Mouse (Mus musculus) MEL (cell line): ENCODE data around the gene Eid1. TPM values are rescaled to one million over a fixed set of nuclear protein-coding genes. Genes with fewer than 3 reads are reported as not detected.

ENCODE experiments used
- DNase-seq: peaks from one replicate; pipeline ENCODE4 v3.0.0; 2011; ENCODE audit warnings: low read depth, low spot score
- H3K27ac ChIP-seq: 2 replicates; pipeline ENCODE4 v1.5.1; 2012; ENCODE audit warnings: low read depth, mild to moderate bottlenecking, control low read depth, low read length, moderate library complexity; ENCODE audit not compliant: control insufficient read depth
- H3K27me3 ChIP-seq, 2 experiments: fragments of 150-350 bp in 1 of 2; sonication (generic) in 1 of 2; 2 replicates each; pipeline ENCODE4 v1.6.1; 2012; ENCODE audit warnings: low read length in 2 of 2, mild to moderate bottlenecking in 2 of 2, improper control_type of control experiment in 1 of 2, moderate library complexity in 1 of 2; ENCODE audit not compliant: insufficient read depth in 2 of 2, control insufficient read depth in 1 of 2
- H3K36me3 ChIP-seq, 2 experiments: 2 replicates each; pipeline ENCODE4 v1.6.1; 2012 to 2014; ENCODE audit warnings: low read length in 2 of 2, improper control_type of control experiment in 1 of 2, inconsistent platforms in 1 of 2, mild to moderate bottlenecking in 1 of 2; ENCODE audit not compliant: insufficient read depth in 2 of 2, control insufficient read depth in 1 of 2
- H3K4me1 ChIP-seq, 2 experiments: fragments of 150-350 bp in 1 of 2; sonication (generic) in 1 of 2; 2 replicates each; pipeline ENCODE4 v1.6.1; 2012; ENCODE audit warnings: low read length in 2 of 2, improper control_type of control experiment in 1 of 2, mild to moderate bottlenecking in 1 of 2; ENCODE audit not compliant: insufficient read depth in 2 of 2, control insufficient read depth in 1 of 2
- H3K4me3 ChIP-seq, 2 experiments: fragments of 150-350 bp in 1 of 2; sonication (generic) in 1 of 2; 2 replicates each; pipeline ENCODE4 v1.5.1; 2012; ENCODE audit warnings: low read depth in 2 of 2, low read length in 2 of 2, mild to moderate bottlenecking in 2 of 2, moderate library complexity in 2 of 2, control low read depth in 1 of 2, improper control_type of control experiment in 1 of 2; ENCODE audit not compliant: control insufficient read depth in 1 of 2, insufficient read depth in 1 of 2
- H3K79me2 ChIP-seq: 2 replicates; pipeline ENCODE4 v1.6.1; 2012; ENCODE audit warnings: mild to moderate bottlenecking, low read length, moderate library complexity; ENCODE audit not compliant: control insufficient read depth, poor library complexity, insufficient read depth
- H3K9ac ChIP-seq: 2 replicates; pipeline ENCODE4 v1.6.1; 2012; ENCODE audit warnings: low read depth, mild to moderate bottlenecking, control low read depth, low read length, moderate library complexity; ENCODE audit not compliant: control insufficient read depth, poor library complexity, severe bottlenecking
- H3K9me3 ChIP-seq: fragments of 150-350 bp; sonication (generic); replicated peaks from 2 replicates; pipeline ENCODE4 v1.6.1; 2012; ENCODE audit warnings: mild to moderate bottlenecking, low read length, improper control_type of control experiment, moderate library complexity; ENCODE audit not compliant: insufficient read depth
- BHLHE40 ChIP-seq: IDR thresholded peaks from 2 replicates; pipeline ENCODE4 v1.6.1; 2012; ENCODE audit warnings: low read depth, mild to moderate bottlenecking, inconsistent platforms, low read length, improper control_type of control experiment, borderline replicate concordance
- CHD1 ChIP-seq: IDR thresholded peaks from 2 replicates; pipeline ENCODE4 v1.6.1; 2012; ENCODE audit warnings: low read depth, mild to moderate bottlenecking, inconsistent platforms, low read length, improper control_type of control experiment
- ELF1 ChIP-seq: IDR thresholded peaks from 2 replicates; pipeline ENCODE4 v1.6.1; 2014; ENCODE audit warnings: low read depth, mild to moderate bottlenecking, inconsistent platforms, low read length, improper control_type of control experiment, moderate library complexity
- ETS1 ChIP-seq: IDR thresholded peaks from 2 replicates; pipeline ENCODE4 v1.6.1; 2012; ENCODE audit warnings: low read depth, mild to moderate bottlenecking, inconsistent platforms, low read length, improper control_type of control experiment, moderate library complexity
- GABPA ChIP-seq: IDR thresholded peaks from 2 replicates; pipeline ENCODE4 v1.6.1; 2012; ENCODE audit warnings: low read depth, mild to moderate bottlenecking, inconsistent platforms, low read length, improper control_type of control experiment, moderate library complexity
- GATA1 ChIP-seq: IDR thresholded peaks from 2 replicates; pipeline ENCODE4 v1.6.1; 2011; ENCODE audit warnings: low read depth, low read length, improper control_type of control experiment
- JUND ChIP-seq: IDR thresholded peaks from 2 replicates; pipeline ENCODE4 v1.6.1; 2011; ENCODE audit warnings: low read depth, mild to moderate bottlenecking, improper control_type of control experiment, low read length
- MAFK ChIP-seq: IDR thresholded peaks from 2 replicates; pipeline ENCODE4 v1.6.1; 2011; ENCODE audit warnings: low read depth, mild to moderate bottlenecking, low read length, improper control_type of control experiment, borderline replicate concordance
- MAX ChIP-seq: IDR thresholded peaks from 2 replicates; pipeline ENCODE4 v1.6.1; 2011; ENCODE audit warnings: low read length, improper control_type of control experiment
- MAZ ChIP-seq: IDR thresholded peaks from 2 replicates; pipeline ENCODE4 v1.6.1; 2012; ENCODE audit warnings: low read depth, mild to moderate bottlenecking, inconsistent platforms, low read length, improper control_type of control experiment
- MXI1 ChIP-seq: IDR thresholded peaks from 2 replicates; pipeline ENCODE4 v1.6.1; 2011; ENCODE audit warnings: mild to moderate bottlenecking, low read depth, low read length, improper control_type of control experiment
- NRF1 ChIP-seq: IDR thresholded peaks from 2 replicates; pipeline ENCODE4 v1.6.1; 2014; ENCODE audit warnings: low read depth, mild to moderate bottlenecking, inconsistent platforms, low read length, improper control_type of control experiment, moderate library complexity; ENCODE audit not compliant: poor library complexity, insufficient read depth, severe bottlenecking
- RAD21 ChIP-seq: IDR thresholded peaks from 2 replicates; pipeline ENCODE4 v1.6.1; 2011; ENCODE audit warnings: mild to moderate bottlenecking, low read depth, low read length, improper control_type of control experiment
- RCOR1 ChIP-seq: IDR thresholded peaks from 2 replicates; pipeline ENCODE4 v1.6.1; 2012; ENCODE audit warnings: low read depth, mild to moderate bottlenecking, inconsistent platforms, low read length, improper control_type of control experiment
- TAL1 ChIP-seq: IDR thresholded peaks from 2 replicates; pipeline ENCODE4 v1.6.1; 2012; ENCODE audit warnings: mild to moderate bottlenecking, inconsistent platforms, low read length, moderate library complexity, mixed read lengths
- TBP ChIP-seq: IDR thresholded peaks from 2 replicates; pipeline ENCODE4 v1.8.0; 2011; ENCODE audit warnings: low read depth, low read length, improper control_type of control experiment
- TCF12 ChIP-seq: IDR thresholded peaks from 2 replicates; pipeline ENCODE4 v1.6.1; 2014; ENCODE audit warnings: low read depth, mild to moderate bottlenecking, inconsistent platforms, low read length, improper control_type of control experiment, moderate library complexity
- USF1 ChIP-seq: IDR thresholded peaks from 2 replicates; pipeline ENCODE4 v1.6.1; 2014; ENCODE audit warnings: low read depth, mild to moderate bottlenecking, inconsistent platforms, low read length, improper control_type of control experiment, moderate library complexity
- USF2 ChIP-seq, 2 experiments: IDR thresholded peaks; 2 replicates each; pipeline ENCODE4 v1.6.1; 2011 to 2012; ENCODE audit warnings: improper control_type of control experiment in 2 of 2, low read length in 2 of 2, borderline replicate concordance in 1 of 2, inconsistent platforms in 1 of 2, low read depth in 1 of 2, mild to moderate bottlenecking in 1 of 2; ENCODE audit not compliant: insufficient read depth in 1 of 2
- ZC3H11A ChIP-seq: IDR thresholded peaks from 2 replicates; pipeline ENCODE4 v1.6.1; 2012; ENCODE audit warnings: low read depth, mild to moderate bottlenecking, inconsistent platforms, low read length, improper control_type of control experiment
- ZMIZ1 ChIP-seq: IDR thresholded peaks from 2 replicates; pipeline ENCODE4 v1.6.1; 2012; ENCODE audit warnings: low read depth, mild to moderate bottlenecking, inconsistent platforms, low read length, improper control_type of control experiment, moderate library complexity
- polyA plus RNA-seq, 2 experiments: library from polyadenylated mRNA; stranded (reverse) in 1 of 2; unstranded in 1 of 2; fragments of >175 nt in 1 of 2; fragments of >200 nt in 1 of 2; gene quantifications; 2 replicates each; pipeline versions ENCODE4 v1.2.1 to v1.2.4; 2012; ENCODE audit warnings: low replicate concordance in 2 of 2, low read depth in 1 of 2; ENCODE audit not compliant: insufficient read length in 2 of 2, insufficient read depth in 1 of 2, missing spikeins in 1 of 2
- total RNA-seq: library from RNA; depleted of rRNA; stranded (reverse); fragments of 300-350 nt; gene quantifications from 2 replicates; pipeline ENCODE4 v1.2.3, GENCODE M21; 2012

Gene Eid1
- total and polyA plus RNA-seq, 3 experiments = 16.4 to 33.9 TPM; not detected in 1

DNA sequence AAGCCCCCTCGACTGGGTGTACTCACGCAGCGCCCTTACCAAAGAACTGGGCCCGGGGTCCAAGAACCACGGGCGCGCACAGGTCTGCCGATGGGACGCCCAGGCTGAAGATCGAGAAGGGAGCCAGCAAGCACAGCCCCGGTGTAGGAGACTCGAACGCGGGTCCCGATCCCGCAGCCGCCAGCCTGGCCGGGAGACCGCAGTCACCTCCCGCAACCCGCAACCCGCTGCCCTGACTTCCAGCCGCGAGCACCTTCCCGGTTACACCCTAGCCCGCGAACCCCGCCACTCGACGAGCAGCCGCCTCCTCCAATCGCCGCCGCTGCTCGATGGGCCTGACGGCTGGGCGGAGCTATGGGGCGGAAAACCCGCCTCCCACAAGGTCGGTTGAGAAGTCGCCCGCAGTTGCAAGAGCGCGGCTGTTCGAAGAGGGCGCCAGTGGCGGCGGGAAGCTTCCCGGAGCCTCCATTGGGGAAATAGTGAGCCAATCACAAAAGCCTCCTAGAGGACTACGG lies 48.0 kb upstream of the Eid1 start, which contains the start of gene Cep152 (continued):
- TF ChIP-seq TCF12 (0 out of 2 replicates have a peak, but pooled peaks have one; percentile 40), MAFK (no peak)

DNA sequence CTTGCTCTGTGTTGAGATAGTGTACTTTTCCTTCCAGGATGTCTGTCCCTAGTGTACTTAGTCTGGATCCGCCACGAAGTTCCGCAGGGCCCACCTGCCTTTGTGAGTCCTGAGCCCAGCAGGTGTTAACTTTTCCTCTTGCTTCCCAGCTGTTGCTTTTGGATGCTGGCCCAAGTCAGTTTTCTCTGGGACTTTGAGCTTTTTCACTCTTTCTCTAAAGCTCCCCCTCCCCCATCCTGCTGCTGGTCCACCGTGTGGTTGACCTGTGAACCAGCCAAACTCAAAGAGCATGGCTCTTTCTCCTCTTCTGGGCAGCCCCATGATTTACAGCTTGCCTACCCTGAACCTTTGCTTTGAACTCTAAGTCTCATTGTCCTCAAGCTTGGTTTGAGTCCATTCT lies 46.4 kb upstream of the Eid1 start:
- H3K4me1 ChIP-seq = peaks cover 0 to 12% of the 10 kb centered on the region in 2 experiments; a peak in 2 of 4 replicates
- TF ChIP-seq NRF1 (no peak), RAD21 (no peak), MAX (no peak), GABPA (no peak), USF2 (IDR thresholded peaks at IDR 0.05; ENCODE audit: borderline replicate concordance in 1 of 2, insufficient read depth in 1 of 2, low read depth in 1 of 2, low read length in 2 of 2) (no peak), USF1 (no peak), CHD1 (no peak), MXI1 (no peak), JUND (no peak), GATA1 (no peak), ZMIZ1 (no peak), MAZ (no peak), TBP (no peak), ETS1 (no peak), ZC3H11A (no peak), RCOR1 (no peak), ELF1 (no peak), BHLHE40 (no peak), TAL1 (no peak)

More for the DNA sequence above, 46.4 kb upstream of the Eid1 start:
- H3K27ac ChIP-seq = no peak overlapping the region
- H3K27me3 ChIP-seq = no peaks in the 10 kb centered on the region
- H3K9ac ChIP-seq = no peak overlapping the region
- no peak overlapping the region for H3K4me3 ChIP-seq
- peaks cover 25% of the 10 kb centered on the region for H3K79me2 ChIP-seq
- DNase-seq = no peak
- H3K9me3 ChIP-seq = no peaks in the 10 kb centered on the region
- peaks cover 0 to 15% of the 10 kb centered on the region in 2 experiments; a peak in 2 of 4 replicates for H3K36me3 ChIP-seq
